Mouse (Mus musculus) liver, adult 2 months (tissue): Measurements from ENCODE around the gene Resp18.

Experiments
- CTCF ChIP-seq: fragments of 200-500 bp; IDR thresholded peaks from 2 replicates; pipeline ENCODE4 v1.5.1; 2011; ENCODE audit warnings: low read depth, low read length, control low read depth
- POLR2A ChIP-seq: fragments of 200-500 bp; IDR thresholded peaks from 2 replicates; pipeline ENCODE4 v1.6.1; 2011; ENCODE audit warnings: low read length, control low read depth; ENCODE audit not compliant: insufficient read depth; ENCODE audit errors: extremely low read depth

- TF ChIP-seq CTCF = no peak
- no peak for TF ChIP-seq POLR2A
These were observed 54.7 kb downstream of the Resp18 start for GRCm38 (mm10) chr1:75223532-75223931.
